Mouse (Mus musculus): ENCODE results near the gene Acbd3.
A peak's percentile ranks its signal among the peaks of the same experiment; 100 is the strongest.

Gene Acbd3

DNA sequence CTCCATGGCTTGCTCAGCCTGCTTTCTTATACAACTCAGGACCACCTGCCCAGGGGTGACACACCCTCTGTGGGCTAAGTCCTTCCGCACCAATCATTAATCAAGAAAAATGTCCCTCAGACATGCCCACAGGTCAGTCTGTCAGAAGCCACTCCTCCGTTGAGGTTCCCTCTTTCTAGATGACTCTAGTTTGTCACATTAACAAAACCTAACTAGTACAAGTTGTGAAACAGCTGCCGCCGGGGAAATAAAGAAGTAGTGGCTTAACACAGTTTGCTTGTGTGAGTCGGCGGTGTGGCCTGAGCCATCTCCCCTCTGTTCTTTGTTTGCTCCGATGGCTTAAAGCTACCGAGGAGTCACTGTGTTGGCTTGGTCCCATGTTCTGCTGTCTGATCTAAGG is 36.8 kb downstream of the Acbd3 start:
- DNase-seq = no peak

DNA sequence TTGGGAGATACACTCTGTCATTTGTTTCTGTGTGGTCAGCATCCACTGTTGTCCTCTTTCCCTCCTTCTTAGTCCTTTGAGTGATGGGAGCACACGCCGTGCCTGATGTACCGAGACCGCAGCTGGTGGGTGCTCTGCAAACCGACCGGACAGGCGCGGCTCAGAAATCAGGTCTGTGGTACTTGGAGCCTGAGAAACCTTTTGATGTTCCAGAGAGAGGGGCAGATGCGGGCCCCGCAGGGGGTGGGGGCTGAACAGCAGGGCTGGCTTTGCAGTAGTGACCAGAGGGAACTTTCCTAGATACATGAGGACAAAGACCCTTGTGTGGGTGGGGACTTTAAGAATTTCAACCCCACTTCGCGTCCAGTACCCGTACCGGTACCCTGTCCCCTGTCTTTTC is 37.5 kb downstream of the Acbd3 start:
- no peak for DNase-seq

DNA sequence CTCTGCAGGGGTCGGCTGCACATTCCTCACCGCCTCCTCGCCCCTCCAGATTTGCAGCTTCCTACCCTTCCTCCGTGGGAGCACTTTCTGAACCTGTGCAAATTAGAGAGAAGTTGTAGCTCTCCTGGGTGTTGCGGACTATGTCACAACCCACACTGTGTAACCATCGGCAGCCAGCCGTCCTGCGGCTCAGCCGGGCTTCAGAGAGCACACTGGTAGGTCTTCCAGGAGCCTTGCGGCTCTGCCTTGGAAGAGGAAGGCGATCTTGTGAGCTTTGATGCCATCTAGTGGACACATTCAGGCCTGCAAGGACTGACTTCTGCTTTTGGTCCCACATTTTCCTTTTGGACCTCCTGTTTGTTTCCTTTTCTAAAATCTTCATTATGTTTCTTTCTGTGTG is 38.0 kb downstream of the Acbd3 start:
- peak; percentile 85 for DNase-seq

DNA sequence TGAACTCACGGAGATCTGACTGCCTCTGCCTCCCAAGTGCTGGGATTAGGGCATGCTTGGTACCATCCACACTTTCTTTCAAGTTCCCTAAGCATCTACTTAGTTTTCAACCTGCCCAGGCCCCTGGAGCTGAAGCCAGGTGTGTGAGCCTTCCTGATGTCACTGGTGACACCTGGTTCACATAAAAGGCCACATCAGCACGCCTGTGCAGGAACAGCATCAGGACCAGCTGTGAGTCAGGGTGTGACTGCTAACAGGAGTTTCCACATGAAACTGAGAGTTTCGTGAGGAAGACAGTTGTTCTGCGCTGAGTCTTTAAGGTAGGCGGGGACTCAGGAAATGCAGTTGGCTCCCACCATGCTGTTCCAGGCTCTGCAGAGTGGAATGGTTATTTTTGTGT is 39.5 kb downstream of the Acbd3 start:
- DNase-seq = peak; percentile 31

DNA sequence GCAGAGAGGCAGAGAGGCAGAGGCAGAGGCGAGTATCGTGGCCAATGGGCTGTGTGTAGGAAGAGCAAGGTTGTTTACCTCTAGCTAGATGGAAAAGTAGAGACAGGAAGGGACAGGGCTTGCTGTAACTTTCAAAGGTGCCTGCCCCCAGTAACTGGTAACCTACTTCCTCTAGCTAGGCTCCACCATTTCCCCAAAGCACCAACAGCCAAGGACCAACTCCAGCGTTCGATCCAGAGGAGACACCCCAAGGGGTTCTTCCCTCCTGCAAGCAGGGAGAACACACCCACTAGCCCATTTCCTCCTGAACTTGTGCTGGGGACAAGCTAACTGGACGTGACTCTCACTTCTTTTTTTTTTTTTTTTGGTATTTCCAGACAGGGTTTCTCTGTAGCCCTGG is 40.7 kb downstream of the Acbd3 start:
- peak; percentile 50 for DNase-seq

DNA sequence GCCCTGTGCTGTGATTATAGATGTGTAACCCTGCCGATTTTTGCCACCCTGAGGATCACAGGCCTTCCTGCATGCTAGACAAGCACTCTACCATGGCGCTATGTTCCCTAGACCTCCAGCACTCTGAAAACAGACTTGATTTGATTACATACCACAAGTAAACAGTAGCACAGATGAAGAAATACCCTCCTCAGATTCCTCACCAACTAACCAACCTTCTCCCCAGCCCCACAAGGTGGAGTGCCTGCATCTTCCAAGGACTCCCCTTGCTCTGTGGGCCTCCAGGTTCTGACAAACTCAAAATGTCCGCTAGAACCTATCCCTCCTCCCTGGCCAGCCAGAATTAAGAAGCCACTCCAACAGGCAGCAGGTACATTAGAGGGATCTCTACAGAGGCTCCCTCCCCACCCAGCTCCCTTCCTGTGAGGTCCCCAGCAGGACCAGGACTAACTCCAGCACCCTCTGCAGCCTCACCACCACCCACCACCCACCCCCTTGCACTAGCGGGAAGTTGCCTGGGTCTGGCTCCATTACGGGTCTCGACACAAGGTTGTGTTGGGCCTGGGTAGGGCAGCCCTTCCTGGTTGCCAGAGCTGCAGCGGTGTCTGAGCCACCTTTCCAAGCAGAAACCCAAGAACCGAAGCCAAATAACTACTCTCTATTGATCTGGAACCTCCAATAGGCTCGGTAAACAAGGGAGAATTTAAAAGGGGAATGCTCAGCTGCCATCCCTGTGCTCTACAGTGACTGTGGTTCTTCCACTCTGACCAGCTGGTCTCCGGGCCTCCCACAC is 41.9 kb downstream of the Acbd3 start:
- peak; percentile 61 for DNase-seq

DNA sequence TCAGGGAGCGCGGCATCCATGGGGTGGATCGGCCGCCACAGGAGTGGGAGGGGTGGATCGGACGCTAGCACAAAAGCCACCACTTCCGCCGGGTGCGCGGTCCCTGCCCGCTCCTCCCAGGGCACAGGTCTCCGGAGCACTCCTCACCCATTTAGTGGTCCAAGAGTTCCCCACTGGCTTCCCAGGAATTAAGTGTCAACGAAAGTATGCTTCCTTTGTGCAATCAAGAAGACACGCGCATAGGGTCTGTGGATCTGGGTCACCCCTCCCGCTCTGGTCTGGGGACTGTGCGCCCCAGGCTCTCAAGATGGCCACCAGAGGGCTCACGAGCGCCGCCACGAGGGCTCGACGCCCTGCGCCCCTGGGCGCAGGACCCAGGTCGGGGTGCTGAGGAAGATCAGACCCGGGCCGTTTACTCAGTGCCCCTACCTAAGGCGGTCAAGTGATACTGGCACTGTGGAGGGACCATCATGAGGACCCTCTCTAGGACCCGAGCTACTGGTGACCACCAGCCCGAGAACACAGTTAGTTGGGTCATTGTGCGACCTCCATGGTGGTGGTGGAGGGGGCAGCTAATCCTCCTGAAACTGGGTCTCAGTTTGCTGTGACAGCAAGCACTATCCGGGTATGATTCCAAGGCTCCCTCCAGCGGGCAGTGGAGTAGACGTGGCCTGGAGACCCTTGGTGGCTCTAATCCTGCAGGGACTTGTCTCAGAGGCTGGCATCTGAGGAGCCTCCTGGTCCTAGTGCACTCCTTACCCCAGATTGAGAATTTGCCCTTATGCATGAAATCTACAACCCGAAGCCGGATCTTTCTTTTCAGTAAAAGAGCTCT is 42.7 kb downstream of the Acbd3 start:
- peak; percentile 87 for DNase-seq

DNA sequence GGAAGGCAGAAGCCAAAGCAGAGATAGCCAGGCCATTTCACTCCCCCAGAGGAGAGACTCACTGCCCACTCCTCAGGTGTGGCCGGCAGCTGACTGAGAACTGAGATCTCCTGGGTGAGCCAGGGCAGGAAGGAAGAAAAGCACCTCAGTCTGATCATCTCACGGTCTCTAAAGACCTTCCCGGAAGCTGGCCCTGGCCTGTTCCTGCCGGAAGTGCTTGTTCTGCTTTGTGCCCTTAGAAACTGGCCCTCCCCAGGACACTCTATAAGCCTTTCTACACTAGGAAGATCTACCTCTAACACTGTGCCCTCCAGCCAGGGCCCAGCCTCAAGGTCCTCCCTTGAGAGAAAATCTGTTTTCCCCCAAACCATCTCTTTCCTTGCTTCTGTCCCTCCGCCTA is 45.5 kb downstream of the Acbd3 start:
- no peak for DNase-seq

DNA sequence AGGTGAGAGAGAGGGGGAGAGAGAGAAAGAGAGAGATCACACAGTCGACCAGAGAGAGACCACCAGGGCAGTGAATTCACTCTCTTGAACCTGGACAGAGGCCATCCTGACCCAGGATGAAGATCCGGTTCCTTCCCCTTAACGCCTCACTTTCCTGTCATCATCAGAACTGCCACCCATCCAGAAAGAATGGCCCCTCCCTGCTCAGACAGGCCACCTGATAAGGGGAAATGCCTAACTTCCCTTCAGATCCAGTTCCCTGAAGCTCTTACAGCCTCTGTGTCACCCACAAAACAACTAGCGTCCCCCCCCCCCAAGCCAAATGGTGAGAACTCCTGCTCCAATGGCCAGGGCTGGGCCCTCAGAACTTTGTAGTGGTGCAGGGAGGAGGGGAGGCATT is 45.9 kb downstream of the Acbd3 start:
- no peak for DNase-seq

DNA sequence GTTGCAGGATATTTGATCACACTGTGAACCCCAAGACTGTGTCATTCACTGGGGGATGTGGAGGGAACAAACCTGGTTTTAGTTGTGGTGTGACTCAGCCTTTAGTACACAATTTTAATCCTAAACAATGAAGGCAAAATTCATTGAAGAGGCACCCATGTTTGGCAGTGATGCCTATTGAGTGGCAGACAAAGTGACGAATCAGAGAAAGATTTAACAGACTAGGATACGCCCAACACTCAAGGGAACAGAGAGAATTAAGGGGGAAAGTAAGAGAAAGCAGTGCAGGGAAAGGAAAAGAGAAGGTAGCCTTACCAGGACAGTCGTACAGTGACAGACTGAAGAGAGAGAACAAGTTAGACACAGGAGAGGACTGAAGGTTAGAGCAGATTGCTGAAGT is 46.4 kb downstream of the Acbd3 start:
- no peak for DNase-seq

DNA sequence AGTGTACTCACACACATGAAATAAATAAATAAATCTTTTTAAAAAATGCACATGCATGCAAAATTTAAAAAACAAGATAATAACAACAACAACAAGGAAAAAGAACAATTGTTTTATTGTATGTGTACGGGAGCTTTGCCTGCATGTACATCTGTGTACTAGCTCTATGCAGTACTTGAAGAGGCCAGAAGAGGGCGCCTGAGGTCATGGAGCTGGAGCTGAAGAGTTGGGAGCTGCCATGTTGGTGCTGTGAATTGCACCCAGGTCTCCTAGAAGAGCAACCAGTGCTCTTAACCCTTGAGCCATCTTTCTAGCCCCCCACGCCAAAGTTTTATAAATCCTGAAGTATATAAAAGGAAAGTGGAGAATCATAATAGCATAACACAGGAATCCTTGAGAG is 48.8 kb downstream of the Acbd3 start:
- peak; percentile 58 for DNase-seq

DNA sequence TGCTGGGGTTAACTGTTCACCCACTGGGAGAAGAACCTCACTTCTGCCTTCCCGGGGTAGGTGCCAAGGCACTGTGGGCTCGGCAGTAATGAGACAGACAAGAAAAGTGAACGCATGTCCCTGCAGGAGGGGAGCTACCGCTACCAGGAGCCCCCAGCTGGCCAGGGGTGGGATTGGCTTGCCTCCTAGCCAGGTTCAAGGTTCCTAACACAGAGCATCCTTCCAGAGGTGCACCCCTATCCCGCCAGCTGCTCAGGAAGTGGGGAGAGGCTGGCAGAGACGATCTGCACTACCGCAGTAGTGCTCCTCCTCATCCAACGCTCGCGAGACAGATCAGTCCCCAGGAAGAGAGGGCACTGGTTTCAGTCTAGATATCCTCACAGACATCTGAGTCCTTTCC is 49.5 kb downstream of the Acbd3 start:
- DNase-seq = peak; percentile 53

DNA sequence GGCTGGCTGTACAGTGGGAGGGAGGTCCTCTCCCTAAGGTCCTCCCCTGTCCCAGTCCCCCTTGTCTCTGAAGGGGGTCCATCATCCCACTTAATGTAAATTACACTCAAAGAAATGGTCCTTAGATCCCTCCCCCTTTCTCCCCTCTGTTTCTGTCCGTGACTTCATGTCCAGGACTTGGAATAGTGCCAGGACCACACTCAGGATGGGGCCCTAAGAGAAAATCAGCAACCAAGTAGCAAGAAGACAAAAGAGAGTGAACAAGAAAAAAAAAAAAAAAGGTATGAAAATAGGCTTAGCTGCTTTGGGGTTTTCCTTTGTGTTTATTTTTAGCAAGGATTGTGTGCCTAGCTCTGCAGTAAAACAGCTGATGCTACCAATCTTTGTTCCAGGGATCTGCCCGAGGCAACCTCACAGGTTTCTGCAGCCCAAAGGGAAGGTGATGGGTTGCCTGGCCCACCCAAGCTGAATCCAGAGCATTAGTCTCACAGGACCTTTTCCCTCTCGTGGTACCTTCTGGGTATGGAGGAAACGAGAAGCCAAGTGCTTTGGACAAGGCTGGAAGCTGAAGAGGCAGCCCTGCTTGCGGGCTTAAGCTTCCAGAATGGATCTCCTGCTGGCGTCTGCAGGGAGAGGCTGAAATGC is 50.1 kb downstream of the Acbd3 start:
- DNase-seq = no peak

DNA sequence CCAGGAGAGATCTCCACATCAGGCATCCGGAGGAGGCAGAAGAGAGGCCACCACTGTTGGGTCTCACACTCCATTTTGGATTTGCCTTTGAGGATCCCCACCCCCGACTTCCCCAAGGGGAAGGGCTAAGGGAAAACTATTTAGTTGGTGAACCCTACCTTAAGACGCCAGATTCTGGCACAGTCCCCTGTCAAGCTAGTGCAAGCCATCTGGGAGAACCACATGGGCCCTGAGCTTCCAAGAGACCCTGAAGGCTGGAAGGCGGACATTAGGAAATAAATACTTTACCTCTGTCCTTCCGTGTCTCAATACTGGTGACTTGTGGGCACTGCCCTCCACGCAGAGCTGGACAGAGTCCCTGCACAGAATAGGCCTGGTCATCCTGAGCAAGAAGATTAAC is 50.7 kb downstream of the Acbd3 start:
- DNase-seq = peak; percentile 17

DNA sequence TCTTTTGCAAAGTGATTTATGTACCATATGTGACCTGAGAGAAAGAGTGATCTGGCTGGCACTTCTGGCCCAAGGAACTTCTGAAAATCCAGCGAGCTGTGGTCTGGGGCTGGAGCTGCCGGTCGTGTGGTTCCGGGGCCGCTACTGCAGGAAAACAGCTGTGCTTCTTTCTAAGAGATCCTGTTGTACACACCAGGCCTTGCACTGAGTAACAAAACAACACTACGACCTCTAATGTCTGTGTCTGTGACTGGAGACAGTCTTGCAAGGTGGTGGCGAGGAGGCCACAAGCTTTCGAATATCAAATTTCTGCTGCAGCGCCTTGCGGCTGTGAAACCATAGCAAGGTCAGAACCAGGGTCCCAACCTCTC is 51.4 kb downstream of the Acbd3 start:
- DNase-seq = no peak

DNA sequence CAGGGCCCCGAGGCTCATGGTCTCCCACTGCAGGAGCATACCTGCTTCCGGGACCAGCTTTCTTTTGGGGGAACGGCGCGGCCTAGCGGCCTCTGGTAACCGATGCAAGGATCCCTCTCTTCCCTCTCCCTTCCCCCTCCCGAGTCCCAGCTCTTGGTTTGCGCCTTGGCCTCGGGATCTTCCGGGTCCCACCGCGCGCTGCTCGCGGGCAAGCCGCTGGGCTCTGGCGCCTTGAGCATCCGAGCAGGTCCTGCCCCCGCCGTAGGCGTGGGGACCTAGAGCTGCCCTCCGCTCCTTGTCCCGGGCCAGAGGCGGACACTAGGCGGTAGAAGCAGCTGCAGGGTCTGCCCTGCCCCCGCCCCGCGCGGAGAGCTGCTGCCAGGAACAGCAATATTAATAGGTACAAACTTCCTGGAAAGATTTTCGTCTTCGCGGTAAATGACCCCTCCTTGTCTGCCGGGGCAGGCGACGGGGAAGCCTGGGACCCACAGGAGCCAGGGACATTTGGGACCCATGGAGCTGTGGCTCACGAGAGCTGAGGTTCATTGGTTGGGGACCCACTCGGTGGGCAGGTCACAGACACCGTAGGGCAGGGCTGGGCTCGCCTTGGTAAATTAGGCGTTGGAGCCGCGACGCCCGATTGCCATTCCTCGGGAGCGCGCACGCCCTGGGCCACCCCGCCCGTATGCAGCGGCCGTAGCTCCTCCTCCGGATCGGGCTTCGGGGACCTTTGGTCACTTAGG is 52.0 kb downstream of the Acbd3 start:
- peak; percentile 87 for DNase-seq

DNA sequence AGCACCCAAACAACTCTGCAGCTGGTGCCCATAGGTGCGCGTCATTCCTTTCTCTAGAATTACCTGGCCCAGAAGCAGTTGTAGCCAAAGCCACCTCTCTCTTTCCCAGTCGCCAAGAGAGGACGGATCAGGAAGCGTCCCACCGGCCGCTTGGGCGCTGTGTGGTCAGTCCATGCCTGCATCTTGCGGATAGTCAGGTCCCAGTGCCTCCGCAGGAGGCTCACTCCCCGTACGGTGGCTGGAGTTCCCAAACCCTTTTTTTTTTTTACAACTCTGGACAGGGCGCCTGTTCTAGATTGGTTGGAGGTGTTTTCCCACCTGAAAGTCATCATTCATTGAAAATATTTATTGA is 52.5 kb downstream of the Acbd3 start:
- DNase-seq = no peak

DNA sequence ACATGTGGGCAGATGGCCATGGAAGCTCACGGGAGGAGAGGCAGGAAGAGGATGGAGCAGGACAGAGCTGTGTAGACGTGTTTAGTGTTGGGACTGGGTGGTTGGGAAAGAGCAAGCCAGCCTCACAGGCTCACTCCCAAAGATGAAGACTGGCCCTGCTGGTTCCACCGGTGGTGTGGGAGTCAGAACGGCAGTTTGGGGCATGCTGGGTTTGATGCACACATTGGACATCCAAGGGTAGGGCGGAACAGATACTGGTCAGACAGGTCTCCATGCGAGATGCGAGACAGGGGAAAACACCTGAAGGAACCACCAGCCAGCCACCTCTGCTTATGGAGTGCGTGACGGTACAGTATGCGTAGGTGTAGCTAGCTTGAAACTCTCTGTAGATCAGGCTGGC is 53.1 kb downstream of the Acbd3 start:
- DNase-seq = no peak

DNA sequence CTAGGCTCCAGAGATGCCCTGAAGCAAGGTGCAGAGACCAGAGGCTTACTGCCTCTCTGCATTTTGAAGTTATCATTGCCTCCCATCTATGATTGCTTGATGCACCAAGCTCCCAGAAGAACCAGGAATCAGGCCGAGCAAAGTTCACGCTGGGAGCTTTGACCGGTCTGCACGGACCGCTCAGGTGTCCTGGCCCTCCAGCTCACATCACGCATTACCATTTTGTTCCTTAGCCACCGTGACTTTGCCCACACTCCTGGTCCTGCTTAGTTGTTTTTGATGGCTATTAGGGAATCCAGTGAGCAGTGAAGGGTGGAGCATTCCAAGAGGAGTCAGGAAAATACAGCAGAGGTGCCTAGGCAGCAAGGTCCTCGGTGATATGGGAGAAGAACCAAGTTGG is 54.4 kb downstream of the Acbd3 start:
- no peak for DNase-seq

DNA sequence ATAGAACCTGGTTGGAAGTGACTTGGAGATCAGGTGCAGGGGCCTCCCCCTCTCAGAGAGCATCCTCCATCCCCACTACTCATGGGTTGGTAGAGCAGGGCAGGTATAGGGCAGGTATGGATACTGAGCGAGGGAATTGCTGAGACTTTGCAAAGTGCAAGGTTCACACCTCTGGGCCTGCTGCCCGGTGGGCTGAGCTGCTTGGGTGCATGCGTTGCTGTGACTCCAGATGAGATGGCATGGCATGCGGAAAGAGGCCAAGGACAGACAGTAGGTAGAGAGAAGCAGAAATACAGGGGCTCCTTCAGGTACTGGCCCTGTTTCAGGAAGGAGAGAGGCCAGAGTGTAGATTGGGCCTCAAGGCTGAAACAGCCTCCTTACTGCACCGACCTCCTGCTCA is 55.4 kb downstream of the Acbd3 start:
- DNase-seq = no peak

DNA sequence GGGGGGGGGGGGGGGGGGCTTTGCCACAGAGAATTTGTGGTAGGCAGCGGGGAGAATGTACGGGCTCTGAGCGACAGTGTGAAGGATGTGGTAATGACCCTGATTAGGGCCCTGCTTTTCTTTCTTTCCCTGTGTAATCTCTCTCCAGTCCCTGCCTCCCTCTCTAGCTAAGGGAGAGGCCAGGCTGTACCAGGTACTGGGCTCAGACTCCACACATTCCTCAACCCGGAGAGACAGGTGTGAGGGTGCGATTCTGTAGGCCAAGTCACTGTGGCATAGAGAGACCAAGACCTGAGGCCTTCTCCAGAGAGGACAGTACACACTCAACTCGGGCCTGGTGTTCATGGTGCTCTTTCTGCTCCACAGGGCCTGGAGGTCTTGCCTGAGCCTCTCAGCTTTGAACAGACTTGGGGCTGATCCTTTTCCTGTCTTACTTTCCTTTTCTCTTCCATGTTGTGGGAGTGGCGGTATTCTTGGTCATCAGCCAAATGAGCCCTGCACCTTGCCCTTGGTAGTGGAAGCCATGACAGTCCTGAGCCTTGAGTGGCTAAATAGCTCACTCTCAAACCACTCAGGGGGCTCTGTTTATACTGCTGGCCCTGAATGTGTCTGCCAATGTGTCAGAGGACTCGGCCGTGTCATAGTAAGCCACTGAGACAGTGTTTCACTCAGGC is 57.2 kb downstream of the Acbd3 start:
- no peak for DNase-seq

DNA sequence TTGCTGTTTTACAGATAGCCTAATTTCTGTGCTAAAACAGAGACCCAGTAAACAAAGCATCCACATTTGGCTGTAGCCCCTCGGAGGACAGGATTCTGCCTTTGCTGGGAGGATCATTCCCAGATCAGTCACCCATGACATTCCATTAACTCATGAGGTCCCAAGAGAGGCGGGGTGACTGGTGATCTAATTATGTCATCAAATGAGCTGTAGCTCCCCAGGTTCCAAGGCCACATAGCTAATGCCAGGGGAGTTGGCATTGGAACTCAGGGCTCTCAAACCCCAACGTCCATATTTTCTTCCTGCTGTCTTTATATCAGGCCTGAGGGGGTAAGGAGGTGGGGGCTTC is 57.7 kb downstream of the Acbd3 start:
- DNase-seq = no peak
